Mouse (Mus musculus): Measurements from ENCODE around the gene Casp7. TPM values are rescaled to one million over a fixed set of nuclear protein-coding genes. Genes with fewer than 3 reads are reported as not detected.

Gene Casp7
- polyA plus RNA-seq, 1 experiment: 12.4 TPM

- H3K4me1 ChIP-seq (ENCODE audit: control insufficient read depth, insufficient read depth, low read length): peaks cover 10% of the 10 kb centered on the region; the same call in 1 of the 2 replicates
- peak overlapping the region; percentile 51 for H3K4me3 ChIP-seq (ENCODE audit: insufficient read depth, low read depth, low read length)
- TF ChIP-seq CTCF (conservative IDR thresholded peaks at IDR 0.05; ENCODE audit: insufficient read depth, insufficient read length, low read depth, low read length): no peak
- TF ChIP-seq POLR2A (IDR thresholded peaks at IDR 0.05; ENCODE audit: low read depth, low read length): no peak
- H3K27me3 ChIP-seq (replicated peaks; ENCODE audit: control insufficient read depth, insufficient read depth, low read length): no peaks in the 10 kb centered on the region
- DNase-seq: peak; percentile 74
- H3K36me3 ChIP-seq (ENCODE audit: control insufficient read depth, insufficient read depth, low read length): no peaks in the 10 kb centered on the region
- 50% methylated on average over 17 of the region's 17 CpGs for WGBS
- peak overlapping the region; percentile 80 for H3K27ac ChIP-seq (ENCODE audit: insufficient read depth, low read depth, low read length)
Measured at GRCm38 (mm10) chr19:56424606-56425395, 27.9 kb downstream of the Casp7 start.

GRCm38 (mm10) chr19:56425492-56425891 is 28.6 kb downstream of the Casp7 start:
- H3K27ac ChIP-seq (ENCODE audit: insufficient read depth, low read depth, low read length): peak overlapping the region; percentile 80
- no peak overlapping the region for H3K4me3 ChIP-seq (ENCODE audit: insufficient read depth, low read depth, low read length)
- WGBS: 57% methylated on average over 9 of the region's 9 CpGs
- TF ChIP-seq POLR2A (IDR thresholded peaks at IDR 0.05; ENCODE audit: low read depth, low read length) (no peak), CTCF (conservative IDR thresholded peaks at IDR 0.05; ENCODE audit: insufficient read depth, insufficient read length, low read depth, low read length) (no peak)
- no peaks in the 10 kb centered on the region for H3K36me3 ChIP-seq (ENCODE audit: control insufficient read depth, insufficient read depth, low read length)
- no peaks in the 10 kb centered on the region for H3K27me3 ChIP-seq (replicated peaks; ENCODE audit: control insufficient read depth, insufficient read depth, low read length)
- H3K4me1 ChIP-seq (ENCODE audit: control insufficient read depth, insufficient read depth, low read length): peaks cover 10% of the 10 kb centered on the region; the same call in 1 of the 2 replicates
- DNase-seq: peak; percentile 50

DNA sequence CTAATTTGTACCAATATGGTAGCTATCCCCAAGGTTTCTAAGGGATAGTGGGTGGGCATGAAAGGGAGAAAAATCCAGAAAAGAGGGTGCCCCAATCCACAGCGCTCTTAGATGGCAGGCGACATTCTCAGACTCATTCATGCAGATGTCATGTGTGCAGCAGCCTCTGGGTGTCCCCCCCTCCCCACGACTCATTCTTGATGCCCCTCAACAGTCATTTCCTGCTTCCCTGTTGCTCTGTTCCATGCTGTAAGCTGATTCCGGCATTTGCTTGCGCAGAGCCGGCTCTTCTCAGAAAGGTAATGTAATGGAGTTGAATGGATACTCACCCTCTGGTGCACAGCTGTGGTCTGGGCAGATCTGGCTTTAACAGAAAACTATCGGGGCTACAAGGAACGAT is 33.4 kb downstream of the Casp7 start:
- 70% methylated on average over 8 of the region's 8 CpGs for WGBS
- H3K27ac ChIP-seq (ENCODE audit: insufficient read depth, low read depth, low read length): no peak overlapping the region
- no peak overlapping the region for H3K4me3 ChIP-seq (ENCODE audit: insufficient read depth, low read depth, low read length)
- H3K4me1 ChIP-seq (ENCODE audit: control insufficient read depth, insufficient read depth, low read length): 0 out of 2 replicates have a peak, but pooled peaks cover under 1% of the 10 kb centered on the region
- no peak for TF ChIP-seq CTCF (conservative IDR thresholded peaks at IDR 0.05; ENCODE audit: insufficient read depth, insufficient read length, low read depth, low read length)
- no peak for TF ChIP-seq POLR2A (IDR thresholded peaks at IDR 0.05; ENCODE audit: low read depth, low read length)
- no peaks in the 10 kb centered on the region for H3K27me3 ChIP-seq (replicated peaks; ENCODE audit: control insufficient read depth, insufficient read depth, low read length)
- H3K36me3 ChIP-seq (ENCODE audit: control insufficient read depth, insufficient read depth, low read length): no peaks in the 10 kb centered on the region
- DNase-seq: no peak

- Histone ChIP-seq H3K4me1 (ENCODE audit: control insufficient read depth, insufficient read depth, low read length) (no peaks in the 10 kb centered on the region), H3K27ac (ENCODE audit: insufficient read depth, low read depth, low read length) (no peak overlapping the region), H3K27me3 (replicated peaks; ENCODE audit: control insufficient read depth, insufficient read depth, low read length) (no peaks in the 10 kb centered on the region), H3K4me3 (ENCODE audit: insufficient read depth, low read depth, low read length) (no peak overlapping the region), H3K36me3 (ENCODE audit: control insufficient read depth, insufficient read depth, low read length) (no peaks in the 10 kb centered on the region)
- TF ChIP-seq CTCF (conservative IDR thresholded peaks at IDR 0.05; ENCODE audit: insufficient read depth, insufficient read length, low read depth, low read length) (no peak), POLR2A (IDR thresholded peaks at IDR 0.05; ENCODE audit: low read depth, low read length) (no peak)
- DNase-seq: no peak
- WGBS: 66% methylated on average over 10 of the region's 10 CpGs
Measured at GRCm38 (mm10) chr19:56432706-56433105, 35.8 kb downstream of the Casp7 start.

- TF ChIP-seq POLR2A (IDR thresholded peaks at IDR 0.05; ENCODE audit: low read depth, low read length) (no peak), CTCF (conservative IDR thresholded peaks at IDR 0.05; ENCODE audit: insufficient read depth, insufficient read length, low read depth, low read length) (no peak)
- no peaks in the 10 kb centered on the region for H3K27me3 ChIP-seq (replicated peaks; ENCODE audit: control insufficient read depth, insufficient read depth, low read length)
- no peaks in the 10 kb centered on the region for H3K36me3 ChIP-seq (ENCODE audit: control insufficient read depth, insufficient read depth, low read length)
- H3K4me3 ChIP-seq (ENCODE audit: insufficient read depth, low read depth, low read length): no peak overlapping the region
- WGBS: 90% methylated on average over 7 of the region's 7 CpGs
- no peak overlapping the region for H3K27ac ChIP-seq (ENCODE audit: insufficient read depth, low read depth, low read length)
- no peaks in the 10 kb centered on the region for H3K4me1 ChIP-seq (ENCODE audit: control insufficient read depth, insufficient read depth, low read length)
- DNase-seq: no peak
Measured at GRCm38 (mm10) chr19:56433581-56433980, 36.7 kb downstream of the Casp7 start.

DNA sequence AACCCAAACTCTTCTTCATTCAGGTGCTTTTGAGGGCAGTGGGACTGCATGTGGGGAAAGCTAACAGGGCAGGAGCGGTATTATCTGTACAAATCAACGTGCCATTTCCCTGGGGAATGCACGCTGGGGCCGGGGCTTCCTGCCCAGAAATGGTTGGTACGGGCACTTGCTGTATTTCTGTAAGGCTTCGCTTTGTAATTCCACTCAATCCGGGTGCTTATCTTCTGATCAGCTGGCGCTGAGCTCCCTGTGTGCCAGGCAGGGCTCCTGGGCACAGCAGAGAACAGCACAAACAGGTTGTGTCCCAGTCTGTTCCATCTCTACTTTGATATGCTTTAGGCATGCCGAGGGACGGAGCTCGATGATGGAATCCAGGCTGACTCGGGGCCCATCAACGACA is 39.5 kb downstream of the Casp7 start:
- H3K4me1 ChIP-seq (ENCODE audit: control insufficient read depth, insufficient read depth, low read length): no peaks in the 10 kb centered on the region
- no peaks in the 10 kb centered on the region for H3K27me3 ChIP-seq (replicated peaks; ENCODE audit: control insufficient read depth, insufficient read depth, low read length)
- no peak overlapping the region for H3K27ac ChIP-seq (ENCODE audit: insufficient read depth, low read depth, low read length)
- no peak for TF ChIP-seq CTCF (conservative IDR thresholded peaks at IDR 0.05; ENCODE audit: insufficient read depth, insufficient read length, low read depth, low read length)
- no peak for TF ChIP-seq POLR2A (IDR thresholded peaks at IDR 0.05; ENCODE audit: low read depth, low read length)
- 74% methylated on average over 13 of the region's 13 CpGs for WGBS
- DNase-seq: peak; percentile 27
- H3K4me3 ChIP-seq (ENCODE audit: insufficient read depth, low read depth, low read length): no peak overlapping the region
- H3K36me3 ChIP-seq (ENCODE audit: control insufficient read depth, insufficient read depth, low read length): no peaks in the 10 kb centered on the region

- Histone ChIP-seq H3K4me1 (ENCODE audit: control insufficient read depth, insufficient read depth, low read length) (no peaks in the 10 kb centered on the region), H3K27me3 (replicated peaks; ENCODE audit: control insufficient read depth, insufficient read depth, low read length) (no peaks in the 10 kb centered on the region), H3K27ac (ENCODE audit: insufficient read depth, low read depth, low read length) (no peak overlapping the region), H3K36me3 (ENCODE audit: control insufficient read depth, insufficient read depth, low read length) (no peaks in the 10 kb centered on the region), H3K4me3 (ENCODE audit: insufficient read depth, low read depth, low read length) (no peak overlapping the region)
- 66% methylated on average over 7 of the region's 7 CpGs for WGBS
- no peak for DNase-seq
- no peak for TF ChIP-seq CTCF (conservative IDR thresholded peaks at IDR 0.05; ENCODE audit: insufficient read depth, insufficient read length, low read depth, low read length)
- TF ChIP-seq POLR2A (IDR thresholded peaks at IDR 0.05; ENCODE audit: low read depth, low read length): no peak
Measured at GRCm38 (mm10) chr19:56438357-56439071, 41.6 kb downstream of the Casp7 start.
